Mouse (Mus musculus): ENCODE results near the gene Zfp985.
"Not testable (repeated sequence)": the region's sequence is repeated elsewhere in the genome, so short reads cannot be mapped to it uniquely, and the experiment has no call there.

DNA sequence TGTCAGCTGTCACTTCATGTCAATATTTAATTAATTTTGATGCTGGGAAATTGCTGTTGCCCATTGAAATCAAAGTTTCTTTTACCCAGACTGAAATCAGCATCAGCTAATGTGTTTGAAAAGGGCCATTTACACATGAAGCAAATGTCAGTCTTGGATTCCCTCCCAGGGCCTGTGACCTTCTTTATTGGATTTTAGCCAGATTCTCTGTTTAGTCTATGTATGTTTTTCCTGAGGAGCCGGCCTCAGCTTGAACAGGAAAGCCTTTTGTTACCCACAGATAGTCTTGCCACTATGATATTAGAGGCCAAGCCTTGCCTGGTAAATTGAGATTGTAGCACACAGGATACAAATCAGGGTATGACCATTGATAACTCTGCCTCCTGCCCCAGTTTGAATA, 6.0 kb downstream of the Zfp985 start:
- not testable (repeated sequence) for TF ChIP-seq CTCF (IDR thresholded peaks at IDR 0.05)
- peak; percentile 54 for TF ChIP-seq EP300 (IDR thresholded peaks at IDR 0.05)
